Mouse (Mus musculus) cerebellum, postnatal 25 days (tissue): ENCODE data around the gene Kcns3.
"Not testable (repeated sequence)": the region's sequence is repeated elsewhere in the genome, so short reads cannot be mapped to it uniquely, and the experiment has no call there.

Source experiments
- DNase-seq, 2 experiments: peaks; one replicate each; pipeline ENCODE4 v3.0.0; 2021; ENCODE audit warnings: mixed read lengths in 2 of 2

The Kcns3 gene

GRCm38 (mm10) chr12:11066865-11067264 is 84.0 kb downstream of the Kcns3 start:
- DNase-seq = no peak

GRCm38 (mm10) chr12:11052676-11053075 is 98.2 kb downstream of the Kcns3 start:
- not testable (repeated sequence) for DNase-seq

GRCm38 (mm10) chr12:11041821-11042220 is 109.0 kb downstream of the Kcns3 start:
- no peak for DNase-seq
